Mouse (Mus musculus) retina, embryonic 14.5 days (tissue): ENCODE measurements around the gene Hist1h2ae.
"Not testable (repeated sequence)": the region's sequence is repeated elsewhere in the genome, so short reads cannot be mapped to it uniquely, and the experiment has no call there.

Experiments
- DNase-seq: peaks from one replicate; pipeline ENCODE4 v3.0.0-alpha.2; 2015; ENCODE audit warnings: low spot score

The Hist1h2ae gene

DNA sequence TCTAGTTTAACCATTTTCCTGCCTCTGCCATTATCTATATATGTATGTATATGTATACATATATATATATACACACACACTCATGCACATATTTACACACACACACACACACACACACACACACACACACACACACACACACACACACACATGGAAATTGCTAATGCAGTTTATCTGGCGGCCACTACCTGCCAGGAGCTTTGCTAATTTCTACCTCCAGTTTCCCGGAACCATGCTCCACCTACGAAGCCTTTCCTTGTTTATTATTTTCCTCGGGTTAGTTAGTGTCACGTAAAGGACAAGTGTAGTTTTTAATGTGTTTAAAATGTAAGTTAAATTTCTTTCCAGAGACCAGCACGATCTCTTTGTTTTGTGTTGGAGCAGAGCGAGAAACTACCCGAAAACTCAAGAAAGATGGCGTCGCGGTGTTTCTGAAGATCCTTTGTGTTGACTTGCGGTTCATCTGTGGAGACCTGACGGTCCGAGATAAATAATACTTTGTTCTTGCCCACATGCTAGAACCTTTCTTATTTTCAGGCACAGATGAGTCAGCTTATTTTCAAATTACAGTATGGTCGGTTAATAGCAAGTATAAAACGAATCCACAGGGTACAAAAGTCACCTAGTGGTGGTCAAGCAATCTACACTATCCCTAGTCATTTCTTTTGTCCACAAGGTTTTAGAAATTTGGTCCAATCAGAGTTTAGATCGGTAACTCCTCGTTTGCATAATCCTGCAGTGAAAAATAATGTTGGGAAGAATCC is 8.1 kb downstream of the Hist1h2ae start:
- DNase-seq: peak; percentile 84

- peak; percentile 99 for DNase-seq
Observed at GRCm38 (mm10) chr13:23561883-23562659, 8.9 kb downstream of the Hist1h2ae start, which contains the start of gene Hist1h3e. TSS of gene Hist1h3e (minus strand) at chr13:23562369.

DNA sequence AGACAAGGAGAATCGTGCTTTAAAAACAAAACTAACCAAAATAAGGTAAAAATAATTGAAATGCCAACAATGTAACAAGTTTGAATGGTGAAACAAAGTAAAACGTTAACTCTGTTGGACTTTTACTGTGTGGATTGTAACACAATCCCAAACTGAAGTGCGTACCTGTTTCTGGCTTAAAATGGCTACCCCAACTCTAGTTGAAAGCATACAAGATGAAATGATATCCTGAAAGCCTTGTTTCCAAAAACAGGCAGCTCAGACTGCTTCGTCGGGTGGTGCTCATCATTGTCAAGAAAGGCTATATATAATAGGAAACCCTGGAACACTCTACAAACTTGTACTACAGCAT is 9.5 kb downstream of the Hist1h2ae start:
- DNase-seq: not testable (repeated sequence)

DNA sequence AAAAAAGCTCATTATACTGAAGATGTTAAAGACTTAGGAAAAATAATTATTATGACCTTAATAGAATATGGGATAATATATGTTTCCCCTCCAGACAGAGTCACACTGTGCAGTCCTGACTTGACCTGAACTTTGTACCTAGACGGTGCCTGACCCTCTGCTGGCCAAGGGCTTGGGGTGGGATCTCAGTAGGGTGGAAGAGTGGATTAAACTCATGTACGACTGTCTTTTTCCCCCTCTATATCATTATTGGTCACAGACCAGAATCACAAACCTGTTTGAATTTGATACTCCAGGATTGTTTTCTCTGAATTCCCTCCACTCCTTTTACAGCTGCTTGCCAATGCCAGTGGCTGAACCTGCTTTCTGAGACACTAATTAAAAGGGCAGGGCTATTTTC is 10.3 kb downstream of the Hist1h2ae start:
- not testable (repeated sequence) for DNase-seq

DNA sequence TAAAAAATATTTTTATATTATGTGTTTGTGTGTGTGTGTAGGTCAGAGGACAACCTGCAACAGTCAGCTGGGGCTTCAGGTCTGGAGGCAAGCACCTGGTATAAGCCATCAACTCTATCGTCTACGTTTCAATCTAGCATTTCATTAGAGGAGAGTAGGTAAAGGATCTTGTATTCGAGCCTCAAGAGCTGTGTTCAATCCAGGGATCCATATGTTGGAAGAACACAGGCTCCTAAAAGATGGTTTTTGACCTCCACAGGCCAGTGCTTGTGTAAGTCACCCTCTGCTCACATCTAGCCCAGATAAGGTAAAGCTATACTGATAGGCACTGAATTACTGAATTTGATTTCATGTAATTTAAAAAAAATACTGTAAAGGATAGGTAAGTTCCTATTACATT is 14.1 kb downstream of the Hist1h2ae start:
- DNase-seq: no peak

GRCm38 (mm10) chr13:23555839-23556416 is 15.1 kb downstream of the Hist1h2ae start:
- DNase-seq: peak; percentile 92

DNA sequence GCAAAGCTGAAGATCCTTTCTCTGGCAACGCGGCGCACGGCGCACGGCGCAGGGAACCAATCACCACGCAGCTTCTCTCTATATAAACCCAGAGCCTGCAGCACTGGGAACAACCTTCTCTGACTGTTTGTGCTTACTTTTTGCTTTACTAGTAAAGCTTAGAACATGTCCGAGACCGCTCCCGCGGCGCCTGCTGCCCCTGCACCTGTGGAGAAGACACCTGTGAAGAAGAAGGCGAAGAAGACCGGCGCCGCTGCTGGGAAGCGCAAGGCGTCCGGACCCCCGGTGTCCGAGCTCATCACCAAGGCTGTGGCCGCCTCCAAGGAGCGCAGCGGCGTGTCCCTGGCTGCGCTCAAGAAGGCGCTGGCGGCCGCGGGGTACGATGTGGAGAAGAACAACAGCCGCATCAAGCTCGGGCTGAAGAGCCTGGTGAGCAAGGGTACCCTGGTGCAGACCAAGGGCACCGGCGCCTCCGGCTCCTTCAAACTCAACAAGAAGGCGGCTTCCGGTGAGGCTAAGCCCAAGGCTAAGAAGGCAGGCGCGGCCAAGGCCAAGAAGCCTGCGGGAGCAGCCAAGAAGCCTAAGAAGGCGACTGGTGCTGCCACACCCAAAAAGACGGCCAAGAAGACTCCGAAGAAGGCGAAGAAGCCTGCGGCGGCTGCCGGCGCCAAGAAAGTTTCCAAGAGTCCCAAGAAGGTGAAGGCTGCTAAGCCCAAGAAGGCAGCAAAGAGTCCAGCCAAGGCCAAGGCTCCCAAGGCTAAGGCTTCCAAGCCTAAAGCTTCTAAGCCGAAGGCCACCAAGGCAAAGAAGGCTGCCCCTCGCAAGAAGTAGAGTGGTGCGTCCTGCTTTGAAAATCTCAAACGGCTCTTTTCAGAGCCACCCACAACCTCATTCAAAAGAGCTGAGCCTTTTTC is 15.8 kb downstream of the Hist1h2ae start:
- peak; percentile 88 for DNase-seq

GRCm38 (mm10) chr13:23554393-23554792 is 16.6 kb downstream of the Hist1h2ae start:
- no peak for DNase-seq

DNA sequence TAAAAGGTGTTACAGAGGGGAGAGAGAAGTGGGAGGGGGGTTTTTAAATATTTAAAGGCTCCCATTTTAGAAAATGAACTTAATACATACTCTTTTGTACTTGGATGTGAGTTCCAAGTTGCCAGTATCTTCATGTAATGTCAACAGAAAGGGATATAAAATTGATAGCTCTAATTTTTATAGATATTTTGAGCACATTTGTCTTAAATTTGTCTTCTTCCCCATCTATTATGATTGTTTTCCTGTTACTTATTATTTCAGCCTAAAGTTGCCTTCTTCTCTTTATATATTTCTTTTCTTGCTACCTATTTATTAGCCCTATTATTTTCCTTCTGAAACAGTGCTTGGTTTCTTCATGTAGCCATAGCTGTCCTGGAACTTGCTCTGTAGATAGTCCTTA is 18.1 kb downstream of the Hist1h2ae start, which contains the start of gene Hist1h1d:
Gene Hist1h1d, plus strand, starts transcription at position 301 of the 400 bp plus-strand sequence.
- DNase-seq: no peak

GRCm38 (mm10) chr13:23551931-23552914 is 18.8 kb downstream of the Hist1h2ae start:
- DNase-seq: no peak

DNA sequence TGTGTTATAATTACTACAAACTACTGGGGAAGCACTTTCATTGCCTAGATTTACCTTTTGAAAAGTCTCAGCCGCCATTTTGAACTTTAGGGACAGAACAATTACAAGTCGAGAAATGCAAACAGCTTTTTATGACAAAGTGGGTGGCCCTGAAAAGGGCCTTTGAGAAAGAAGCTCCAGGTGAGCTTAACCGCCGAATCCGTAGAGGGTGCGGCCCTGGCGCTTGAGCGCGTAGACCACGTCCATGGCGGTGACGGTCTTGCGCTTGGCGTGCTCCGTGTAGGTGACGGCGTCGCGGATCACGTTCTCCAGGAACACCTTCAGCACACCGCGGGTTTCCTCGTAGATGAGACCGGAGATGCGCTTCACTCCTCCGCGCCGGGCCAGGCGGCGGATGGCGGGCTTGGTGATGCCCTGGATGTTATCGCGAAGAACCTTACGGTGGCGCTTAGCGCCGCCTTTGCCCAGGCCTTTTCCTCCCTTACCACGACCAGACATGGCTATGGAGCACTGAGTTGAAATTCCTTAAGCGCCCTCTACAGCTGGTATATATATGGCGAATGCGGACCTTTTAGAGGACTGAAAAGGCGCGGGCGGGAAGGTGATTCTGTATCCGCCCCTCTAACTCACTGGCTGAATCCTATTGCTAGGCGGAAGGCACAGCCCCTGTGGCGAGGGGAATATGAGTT is 19.7 kb downstream of the Hist1h2ae start, which contains the start of gene Hist1h4f:
Gene Hist1h4f, minus strand, starts transcription at position 503 of the 689 bp plus-strand sequence.
- DNase-seq: peak; percentile 96

- DNase-seq: peak; percentile 43
Observed at GRCm38 (mm10) chr13:23550761-23551145, 20.3 kb downstream of the Hist1h2ae start.

DNA sequence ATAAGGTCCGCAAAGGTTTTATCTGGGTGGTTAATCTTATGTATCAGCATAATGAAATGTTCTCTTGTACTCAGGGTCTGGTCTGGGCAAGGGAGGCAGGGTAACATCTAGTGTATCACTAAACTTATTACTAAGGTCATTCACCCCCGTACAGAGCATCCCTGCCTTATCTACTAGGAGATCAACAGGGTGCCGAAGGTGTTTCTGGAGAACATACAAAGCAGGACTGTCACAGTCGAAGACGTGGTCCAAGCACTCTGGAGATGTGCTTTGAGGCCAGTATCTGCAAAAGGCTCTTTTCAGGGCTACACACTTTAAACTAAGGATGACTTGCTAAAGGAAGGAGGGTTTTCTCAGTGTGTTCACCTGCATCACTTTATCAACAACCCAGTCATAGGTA is 24.3 kb downstream of the Hist1h2ae start:
- DNase-seq: no peak

DNA sequence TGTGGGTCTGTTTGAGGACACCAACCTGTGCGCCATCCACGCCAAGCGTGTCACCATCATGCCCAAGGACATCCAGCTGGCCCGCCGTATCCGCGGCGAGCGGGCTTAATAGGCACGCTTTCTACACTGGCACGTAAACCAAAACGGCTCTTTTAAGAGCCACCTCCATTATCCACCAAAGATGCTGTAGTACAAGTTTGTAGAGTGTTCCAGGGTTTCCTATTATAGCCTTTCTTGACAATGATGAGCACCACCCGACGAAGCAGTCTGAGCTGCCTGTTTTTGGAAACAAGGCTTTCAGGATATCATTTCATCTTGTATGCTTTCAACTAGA is 26.3 kb downstream of the Hist1h2ae start:
- not testable (repeated sequence) for DNase-seq

DNA sequence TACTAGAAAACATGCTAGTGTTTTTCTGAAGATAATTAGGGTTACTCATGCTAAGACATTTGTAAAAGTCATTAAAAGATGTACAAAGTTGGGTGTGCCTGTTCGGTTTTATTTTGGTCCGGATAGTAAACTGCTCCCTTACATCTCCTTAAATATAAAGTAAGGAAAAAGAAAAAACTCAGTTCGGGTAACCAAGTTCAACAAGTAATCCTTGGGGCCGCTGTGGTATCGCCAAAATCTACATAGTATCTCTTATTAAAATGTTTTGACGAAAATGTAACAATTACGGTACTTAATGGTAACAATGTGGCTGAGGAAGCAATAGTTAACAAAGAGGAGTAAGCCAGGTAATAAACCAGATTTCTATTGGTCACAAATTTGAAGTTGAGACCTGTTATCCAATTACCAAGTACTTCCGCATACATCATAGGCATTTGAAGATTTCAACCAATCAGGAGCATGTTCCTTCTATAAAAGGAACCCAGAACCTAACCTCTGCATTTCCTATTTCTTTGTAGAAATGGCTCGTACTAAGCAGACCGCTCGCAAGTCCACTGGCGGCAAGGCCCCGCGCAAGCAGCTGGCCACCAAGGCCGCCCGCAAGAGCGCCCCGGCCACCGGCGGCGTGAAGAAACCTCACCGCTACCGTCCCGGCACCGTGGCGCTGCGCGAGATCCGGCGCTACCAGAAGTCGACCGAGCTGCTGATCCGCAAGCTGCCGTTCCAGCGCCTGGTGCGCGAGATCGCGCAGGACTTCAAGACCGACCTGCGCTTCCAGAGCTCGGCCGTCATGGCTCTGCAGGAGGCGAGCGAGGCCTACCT is 26.8 kb downstream of the Hist1h2ae start, which contains the start of gene Hist1h3f:
Gene Hist1h3f, plus strand, starts transcription at position 88 of the 822 bp plus-strand sequence.
- peak; percentile 98 for DNase-seq

GRCm38 (mm10) chr13:23542999-23543607 is 27.9 kb downstream of the Hist1h2ae start, which contains the start of gene Hist1h2bh:
TSS of gene Hist1h2bh (minus strand) at chr13:23543392.
- peak; percentile 85 for DNase-seq

DNA sequence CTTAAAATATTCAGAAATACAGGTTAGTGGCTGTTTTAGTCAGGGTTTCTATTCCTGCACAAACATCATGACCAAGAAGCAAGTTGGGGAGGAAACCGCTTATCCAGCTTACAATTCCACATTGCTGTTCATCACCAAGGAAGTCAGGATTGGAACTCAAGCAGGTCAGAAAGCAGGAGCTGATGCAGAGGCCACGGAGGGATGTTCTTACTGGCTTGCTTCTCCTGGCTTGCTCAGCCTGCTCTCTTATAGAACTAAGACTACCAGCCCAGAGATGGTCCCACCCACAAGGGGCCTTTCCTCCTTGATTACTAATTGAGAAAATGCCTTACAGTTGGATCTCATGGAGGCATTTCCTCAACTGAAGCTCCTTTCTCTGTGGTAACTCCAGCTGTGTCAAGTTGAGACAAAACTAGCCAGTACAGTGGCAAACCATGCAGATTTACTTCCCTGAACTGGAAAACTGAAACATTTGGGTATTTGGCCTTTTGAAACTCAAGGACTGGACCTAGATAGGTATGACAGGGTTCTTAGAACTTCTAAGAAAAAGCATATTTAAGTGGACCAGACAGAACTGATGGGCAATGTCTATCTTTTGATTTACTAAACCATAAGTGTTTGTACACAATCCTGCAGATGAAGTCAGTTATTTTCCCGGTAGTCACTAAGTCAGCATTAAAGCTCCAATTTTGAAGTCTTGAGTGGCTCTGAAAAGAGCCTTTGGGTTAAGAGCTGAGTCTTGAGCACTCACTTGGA is 28.6 kb downstream of the Hist1h2ae start:
- not testable (repeated sequence) for DNase-seq

DNA sequence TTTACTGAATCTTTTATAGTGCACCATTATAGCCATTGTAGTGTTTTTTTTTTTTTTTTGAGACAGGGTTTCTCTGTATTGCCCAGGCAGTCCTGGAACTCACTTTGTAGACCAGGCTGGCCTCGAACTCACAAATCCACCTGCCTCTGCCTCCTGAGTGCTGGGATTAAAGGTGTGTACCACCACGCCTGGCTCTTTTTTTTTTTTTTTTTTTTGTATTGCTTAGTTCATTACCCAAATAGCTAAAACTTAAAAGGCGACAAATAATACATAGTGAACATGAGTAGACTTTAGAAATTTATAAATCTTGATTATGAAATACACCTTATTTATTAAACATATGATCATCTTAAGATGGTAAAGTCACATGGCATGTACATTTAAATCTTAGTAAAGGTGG is 29.5 kb downstream of the Hist1h2ae start:
- no peak for DNase-seq
